Mouse (Mus musculus) brown adipose tissue, adult 24 weeks (tissue): Measurements from ENCODE around the gene Gm14139. TPM values are rescaled to one million over a fixed set of nuclear protein-coding genes. Genes with fewer than 3 reads are reported as not detected.
A peak's percentile ranks its signal among the peaks of the same experiment; 100 is the strongest.
"Not testable (repeated sequence)": the region's sequence is repeated elsewhere in the genome, so short reads cannot be mapped to it uniquely, and the experiment has no call there.

Source experiments
- H3K27ac ChIP-seq: fragments of 200-500 bp; replicated peaks from 2 replicates; pipeline ENCODE4 v1.5.1; 2012; ENCODE audit warnings: low read depth, mild to moderate bottlenecking, low read length
- H3K4me1 ChIP-seq: fragments of 200-500 bp; 2 replicates; pipeline ENCODE4 v1.6.1; 2012; ENCODE audit warnings: low read length, mixed read lengths; ENCODE audit not compliant: control insufficient read depth, insufficient read depth, insufficient read length
- H3K4me3 ChIP-seq: fragments of 200-500 bp; 2 replicates; pipeline ENCODE4 v1.5.1; 2012; ENCODE audit warnings: low read depth, mild to moderate bottlenecking, low read length, moderate library complexity; ENCODE audit not compliant: insufficient read depth
- polyA plus RNA-seq: library from polyadenylated mRNA; stranded (reverse); fragments of >200 nt; gene quantifications from 2 replicates; pipeline ENCODE4 v1.2.4, GENCODE M21; 2012; ENCODE audit not compliant: missing spikeins, insufficient read depth, insufficient read length

Gene Gm14139
- not detected in 2 replicates for polyA plus RNA-seq

DNA sequence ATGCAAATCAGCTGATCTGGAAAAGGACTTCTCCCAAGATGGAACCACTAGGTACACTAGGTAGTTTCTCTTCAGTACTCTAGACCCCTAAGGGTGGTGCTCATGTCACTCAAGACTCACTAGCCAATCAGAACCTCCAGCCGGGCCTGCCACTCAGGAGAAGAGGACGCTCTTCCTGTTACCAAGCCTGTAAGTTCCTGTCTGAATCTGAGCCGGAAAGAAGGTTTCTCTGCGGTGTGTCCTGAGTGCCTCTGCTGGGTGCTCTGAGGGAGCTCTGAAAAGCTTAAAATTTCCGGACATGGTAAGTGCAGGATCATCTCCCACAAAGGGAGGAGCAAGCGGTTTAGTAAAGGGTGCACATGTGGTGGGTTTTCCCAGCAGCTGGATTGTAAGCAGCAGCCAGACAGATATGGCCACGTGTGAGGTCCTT, at the start of gene Gm14139:
Gene Gm14139 (plus strand): TSS at position 186 of the 430 bp plus-strand sequence.
- not testable (repeated sequence) for H3K4me1 ChIP-seq, H3K4me3 ChIP-seq, H3K27ac ChIP-seq

GRCm38 (mm10) chr2:150132002-150132401, 49.6 kb upstream of the Gm14139 start:
- not testable (repeated sequence) for H3K4me1 ChIP-seq, H3K4me3 ChIP-seq, H3K27ac ChIP-seq

DNA sequence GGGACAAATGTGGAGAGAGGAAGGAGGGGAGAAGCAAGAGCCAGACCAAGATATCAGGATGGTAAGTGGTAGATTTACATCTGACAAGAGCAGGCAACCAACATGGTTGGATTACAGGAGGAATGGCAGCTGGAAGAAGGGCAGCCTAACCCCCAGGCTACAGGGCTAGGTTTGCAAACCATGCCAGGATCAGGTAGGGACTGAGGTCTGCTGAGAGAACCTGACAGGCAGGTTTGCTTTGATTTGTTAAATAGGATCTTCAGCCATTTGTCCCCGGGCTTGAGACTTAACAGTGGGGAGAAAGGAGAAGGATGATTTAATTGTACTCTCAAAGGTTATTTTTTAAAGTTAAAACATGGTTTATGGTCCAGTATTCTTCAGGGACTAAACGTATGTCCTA, 48.8 kb upstream of the Gm14139 start:
- H3K27ac ChIP-seq, result no peak overlapping the region
- no peak overlapping the region for H3K4me3 ChIP-seq
- H3K4me1 ChIP-seq, result peaks cover 2% of the 10 kb centered on the region; the same call in 1 of the 2 replicates

DNA sequence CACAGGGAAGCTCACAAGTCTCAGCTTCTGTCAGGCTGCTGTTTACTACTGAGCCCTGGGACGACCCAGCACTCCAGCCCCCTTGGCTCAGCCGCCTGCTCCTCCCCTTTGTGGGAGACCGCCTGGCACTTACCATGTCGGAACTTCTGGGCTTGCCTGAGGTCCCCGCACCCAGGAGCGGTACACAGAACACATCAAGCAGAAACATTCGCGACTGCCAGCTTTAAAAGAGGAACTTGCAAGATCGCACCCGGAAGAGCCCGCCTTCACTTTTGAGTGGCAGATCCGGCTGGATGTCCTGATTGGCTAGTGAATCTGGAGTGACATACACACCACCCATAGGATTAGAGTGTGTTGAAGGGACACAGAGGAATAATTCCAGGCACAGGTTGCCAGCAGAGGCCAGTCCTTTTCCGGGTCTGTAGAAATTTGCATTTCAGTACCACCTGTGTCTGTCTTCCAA, 45.1 kb upstream of the Gm14139 start, which contains the start of gene Zfp120:
Gene Zfp120 (minus strand): TSS at position 274 of the 463 bp plus-strand sequence.
- H3K4me3 ChIP-seq, result peak within 1 kb of the TSS; percentile 91
- H3K27ac ChIP-seq, result peak within 1 kb of the TSS; percentile 50; the same call in 1 of the 2 replicates

DNA sequence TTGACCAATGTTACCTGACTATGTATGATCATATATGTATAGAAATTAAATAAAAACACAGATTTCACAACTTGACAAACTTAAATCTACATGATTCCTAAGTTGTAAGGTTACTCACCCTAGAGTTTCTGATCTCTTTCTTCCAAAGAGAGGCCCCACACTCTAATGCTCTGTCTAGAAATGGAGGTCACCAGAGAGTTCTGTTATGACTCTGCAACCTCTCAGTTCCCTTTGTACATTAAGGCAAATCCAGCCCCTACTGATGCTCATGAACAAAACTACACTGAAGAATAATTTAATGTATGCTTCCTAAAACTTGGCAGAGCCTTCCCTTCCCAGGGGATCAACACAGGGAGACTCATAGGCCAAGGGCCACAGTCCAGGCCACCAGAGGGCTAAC, 14.9 kb upstream of the Gm14139 start:
- Histone ChIP-seq H3K4me3 (no peak overlapping the region), H3K27ac (no peak overlapping the region), H3K4me1 (no peaks in the 10 kb centered on the region)

More for the DNA sequence above, 45.1 kb upstream of the Gm14139 start, which contains the start of gene Zfp120:
- H3K4me1 ChIP-seq, result peaks cover 2% of the 10 kb centered on the region; the same call in 1 of the 2 replicates

DNA sequence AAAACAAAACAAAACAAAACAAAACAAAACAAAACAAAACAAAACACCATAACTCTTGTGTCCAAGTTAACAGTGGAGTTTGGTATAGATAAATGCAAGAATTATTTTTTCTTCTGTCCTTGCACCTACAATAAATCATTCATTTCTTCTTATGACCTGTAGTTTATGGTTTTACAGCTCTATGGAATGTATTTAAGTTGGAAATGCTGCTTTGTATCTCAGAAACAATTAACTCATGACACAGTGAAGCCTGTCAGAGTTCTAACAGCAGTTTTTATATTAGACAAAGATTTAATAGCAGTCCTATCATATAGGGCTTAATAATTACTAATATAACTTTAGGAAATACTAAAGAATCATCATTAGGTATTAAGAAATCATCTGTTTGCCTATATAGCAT, 7.7 kb upstream of the Gm14139 start:
- Histone ChIP-seq H3K4me1 (no peaks in the 10 kb centered on the region), H3K4me3 (no peak overlapping the region), H3K27ac (no peak overlapping the region)

DNA sequence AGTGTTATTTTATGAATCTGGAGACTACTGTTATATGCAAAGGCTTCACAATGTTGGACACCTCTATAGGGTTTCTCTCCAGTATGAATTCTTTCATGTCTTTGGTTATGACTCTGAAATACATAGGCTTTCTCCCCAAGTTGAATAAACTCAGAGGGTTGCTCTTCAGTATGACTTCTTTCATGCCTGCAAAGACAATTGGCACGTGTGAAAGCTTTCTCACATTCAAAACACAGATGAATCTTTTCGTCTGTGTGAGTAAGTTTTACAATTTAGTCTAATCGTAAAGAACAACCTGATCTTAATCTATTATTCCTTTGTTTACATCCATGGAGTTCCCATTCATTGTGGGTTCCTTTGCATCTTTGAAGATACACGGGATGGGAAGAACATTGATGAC, 2.0 kb upstream of the Gm14139 start, which contains the start of gene Gm10770:
Gene Gm10770 (minus strand): TSS at position 101 of the 400 bp plus-strand sequence.
- H3K4me3 ChIP-seq, H3K27ac ChIP-seq, H3K4me1 ChIP-seq: not testable (repeated sequence)

DNA sequence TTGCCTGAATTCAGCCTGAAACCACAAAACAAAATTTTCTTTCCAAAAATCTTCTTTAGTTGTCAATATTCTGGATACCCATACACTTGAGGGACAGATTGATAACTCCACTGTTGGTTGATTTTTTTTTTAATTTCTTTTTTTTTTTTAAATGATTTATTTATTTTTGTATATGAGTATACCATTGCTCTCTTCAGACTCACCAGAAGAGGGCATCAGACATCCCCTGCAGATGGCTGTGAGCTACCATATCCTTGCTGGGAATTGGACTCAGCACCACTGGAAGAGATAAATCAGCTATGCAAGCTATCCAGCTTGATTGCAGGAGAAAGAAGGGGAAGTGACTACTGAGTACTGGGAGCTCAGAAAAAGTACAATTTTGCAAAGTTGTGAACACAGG, 509 bp upstream of the Gm14139 start:
- not testable (repeated sequence) for H3K4me3 ChIP-seq, H3K4me1 ChIP-seq, H3K27ac ChIP-seq

DNA sequence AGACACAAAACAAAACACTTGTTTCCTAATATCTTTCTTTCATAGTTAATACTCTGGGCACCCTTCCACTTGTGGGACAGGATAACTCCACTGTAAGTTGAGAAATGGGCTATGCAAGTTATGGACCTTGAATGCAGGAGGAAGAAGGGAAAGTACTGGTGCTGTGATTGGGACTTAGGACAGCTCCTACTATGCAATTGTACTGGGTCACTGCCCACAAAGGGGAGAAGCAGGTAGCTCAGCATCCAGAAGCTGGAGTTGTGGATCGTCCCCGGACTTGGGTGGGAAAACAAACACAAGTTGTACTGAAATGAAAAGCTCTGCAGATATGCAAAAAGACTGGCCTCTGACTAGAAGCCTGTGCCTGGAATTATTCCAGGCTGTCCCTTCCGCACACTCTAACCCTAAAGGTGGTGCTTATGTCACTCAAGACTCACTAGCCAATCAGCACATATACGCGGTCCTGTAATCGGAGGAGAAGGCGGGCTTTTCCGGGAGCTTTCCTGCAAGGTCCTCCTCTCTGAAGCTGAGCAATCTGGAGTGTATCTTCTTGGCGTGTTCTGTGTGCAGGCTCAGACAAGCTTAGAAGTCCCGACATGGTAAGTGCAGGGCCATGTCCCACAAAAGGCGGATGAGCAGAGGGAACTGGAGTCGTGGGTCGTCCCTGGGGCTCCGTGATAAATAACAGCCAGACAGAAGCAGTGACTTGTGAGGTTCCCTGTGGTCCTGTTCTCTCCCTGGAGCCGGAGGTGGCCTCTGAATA, 36.2 kb downstream of the Gm14139 start, which contains the start of gene Zfp937:
Gene Zfp937 (plus strand): TSS at position 474 of the 763 bp plus-strand sequence.
- H3K27ac ChIP-seq, result not testable (repeated sequence)

GRCm38 (mm10) chr2:150218363-150218725, 36.8 kb downstream of the Gm14139 start:
- peak overlapping the region; percentile 63 for H3K4me3 ChIP-seq
- not testable (repeated sequence) for H3K27ac ChIP-seq

More for the DNA sequence above, 36.2 kb downstream of the Gm14139 start, which contains the start of gene Zfp937:
- H3K4me3 ChIP-seq, result peak within 1 kb of the TSS; percentile 63
- not testable (repeated sequence) for H3K4me1 ChIP-seq

GRCm38 (mm10) chr2:150223263-150223662, 41.7 kb downstream of the Gm14139 start:
- H3K4me1 ChIP-seq, H3K4me3 ChIP-seq, H3K27ac ChIP-seq: not testable (repeated sequence)

More at GRCm38 (mm10) chr2:150218363-150218725, 36.8 kb downstream of the Gm14139 start:
- not testable (repeated sequence) for H3K4me1 ChIP-seq

Other genes starting within 250 kb of the Gm14139 start
- gene Zfp120, start 45.0 kb upstream of the Gm14139 start, polyA plus RNA-seq, result 5.9 and 7.8 TPM in 2 replicates
- not detected in 2 replicates for gene Gm10770, start 2.1 kb upstream of the Gm14139 start, polyA plus RNA-seq
- gene Zfp937, start 36.3 kb downstream of the Gm14139 start, polyA plus RNA-seq, result 1.4 and 1.6 TPM in 2 replicates
- gene Gm21994, start 73.8 kb downstream of the Gm14139 start, polyA plus RNA-seq, result 1.2 TPM in 1 of 2 replicates, not detected in the other
- not detected in 2 replicates for gene Gm14124, start 75.8 kb downstream of the Gm14139 start, polyA plus RNA-seq
- gene Gm10130, start 141.9 kb downstream of the Gm14139 start, polyA plus RNA-seq, result not detected in 2 replicates
- gene 3300002I08Rik, start 181.0 kb downstream of the Gm14139 start, polyA plus RNA-seq, result 1.6 TPM in 1 of 2 replicates, not detected in the other